Mouse (Mus musculus) spleen, adult 2 months (tissue): ENCODE measurements around the gene Kcnh7. TPM values are rescaled to one million over a fixed set of nuclear protein-coding genes. Genes with fewer than 3 reads are reported as not detected.
A peak's percentile ranks its signal among the peaks of the same experiment; 100 is the strongest.

ENCODE experiments used
- DNase-seq, 2 experiments: peaks; one replicate each; pipeline versions ENCODE4 v3.0.0 to v3.0.0-alpha.2; 2012 to 2021; ENCODE audit warnings: low spot score in 2 of 2, low read depth in 1 of 2
- H3K27ac ChIP-seq: fragments of 200-500 bp; 2 replicates; pipeline ENCODE4 v1.5.1; 2012; ENCODE audit warnings: low read length, inconsistent platforms; ENCODE audit not compliant: insufficient read depth
- H3K27me3 ChIP-seq: fragments of 200-500 bp; 2 replicates; pipeline ENCODE4 v1.6.1; 2012; ENCODE audit warnings: mild to moderate bottlenecking, moderate library complexity, low read length, inconsistent platforms; ENCODE audit not compliant: control insufficient read depth, insufficient read depth
- H3K36me3 ChIP-seq: fragments of 200-500 bp; 2 replicates; pipeline ENCODE4 v1.6.1; 2012; ENCODE audit warnings: mild to moderate bottlenecking, low read length, inconsistent platforms; ENCODE audit not compliant: control insufficient read depth, insufficient read depth
- H3K4me1 ChIP-seq: fragments of 200-500 bp; 2 replicates; pipeline ENCODE4 v1.6.1; 2011; ENCODE audit warnings: inconsistent platforms; ENCODE audit not compliant: control insufficient read depth, insufficient read depth, insufficient read length
- H3K4me3 ChIP-seq: fragments of 200-500 bp; 2 replicates; pipeline ENCODE4 v1.5.1; 2011; ENCODE audit warnings: mild to moderate bottlenecking, inconsistent platforms; ENCODE audit not compliant: insufficient read depth, insufficient read length; ENCODE audit errors: extremely low read depth
- CTCF ChIP-seq: fragments of 200-500 bp; IDR thresholded peaks from 2 replicates; pipeline ENCODE4 v1.5.1; 2011; ENCODE audit warnings: mild to moderate bottlenecking, inconsistent platforms; ENCODE audit not compliant: insufficient read depth, insufficient read length, insufficient replicate concordance; ENCODE audit errors: extremely low read depth
- POLR2A ChIP-seq: fragments of 200-500 bp; IDR thresholded peaks from 2 replicates; pipeline ENCODE4 v1.6.1; 2011; ENCODE audit warnings: low read depth, low read length, inconsistent platforms
- WGBS: fragments of 180-500 bp; shearing (Covaris S2); methylation state at CpG from one replicate; pipeline ENCODE4 v1.1.7; 2018; 5-methylcytosine and 5-hydroxymethylcytosine counted together
- polyA plus RNA-seq: library from polyadenylated mRNA; depleted of rRNA; stranded (reverse); fragments of >200 nt; gene quantifications from 2 replicates; pipeline ENCODE4 v1.2.3, GENCODE M21; 2012

Kcnh7 gene
- polyA plus RNA-seq, 1 experiment, result not detected

GRCm38 (mm10) chr2:62651890-62652289, 532.2 kb downstream of the Kcnh7 start:
- WGBS, result 69% methylated on average over 4 of the region's 4 CpGs
- no peak overlapping the region for H3K27ac ChIP-seq
- no peaks in the 10 kb centered on the region for H3K27me3 ChIP-seq
- no peak for TF ChIP-seq POLR2A
- no peak for TF ChIP-seq CTCF
- no peaks in the 10 kb centered on the region for H3K36me3 ChIP-seq
- no peak overlapping the region for H3K4me3 ChIP-seq
- no peak for DNase-seq
- no peaks in the 10 kb centered on the region for H3K4me1 ChIP-seq

- TF ChIP-seq CTCF, result no peak
- no peak overlapping the region for H3K4me3 ChIP-seq
- no peaks in the 10 kb centered on the region for H3K27me3 ChIP-seq
- H3K36me3 ChIP-seq, result no peaks in the 10 kb centered on the region
- 41% methylated on average over 6 of the region's 6 CpGs for WGBS
- no peak overlapping the region for H3K27ac ChIP-seq
- DNase-seq, result no peak
- no peaks in the 10 kb centered on the region for H3K4me1 ChIP-seq
Measured at GRCm38 (mm10) chr2:62646671-62647289, 537.3 kb downstream of the Kcnh7 start.

GRCm38 (mm10) chr2:62646014-62646645, 538.0 kb downstream of the Kcnh7 start, which contains the start of gene Ifih1:
Gene Ifih1, minus strand, starts transcription at chr2:62646255.
- Histone ChIP-seq H3K27ac (peak within 1 kb of the TSS; percentile 59), H3K4me1 (no peaks in the 10 kb centered on the region), H3K27me3 (no peaks in the 10 kb centered on the region), H3K4me3 (peak within 1 kb of the TSS; percentile 58), H3K36me3 (no peaks in the 10 kb centered on the region)
- peak; percentile 63 to 73 for DNase-seq
- 2% methylated on average over 30 of the region's 30 CpGs for WGBS
- TF ChIP-seq CTCF (peak; percentile 63), POLR2A (no peak)

GRCm38 (mm10) chr2:62645475-62645874, 538.6 kb downstream of the Kcnh7 start:
- TF ChIP-seq CTCF (no peak), POLR2A (no peak)
- no peaks in the 10 kb centered on the region for H3K4me1 ChIP-seq
- peak overlapping the region; percentile 58 for H3K4me3 ChIP-seq
- DNase-seq, result peak in 1 of 2 experiments; percentile 8
- no peaks in the 10 kb centered on the region for H3K27me3 ChIP-seq
- H3K27ac ChIP-seq, result peak overlapping the region; percentile 59
- no peaks in the 10 kb centered on the region for H3K36me3 ChIP-seq
- 11% methylated on average over 12 of the region's 12 CpGs for WGBS

- Histone ChIP-seq H3K27ac (no peak overlapping the region), H3K4me1 (no peaks in the 10 kb centered on the region), H3K36me3 (no peaks in the 10 kb centered on the region), H3K27me3 (no peaks in the 10 kb centered on the region), H3K4me3 (peak overlapping the region; percentile 58; the same call in 1 of the 2 replicates)
- no peak for DNase-seq
- WGBS, result 79% methylated on average over 5 of the region's 5 CpGs
- TF ChIP-seq CTCF (no peak), POLR2A (no peak)
Measured at GRCm38 (mm10) chr2:62644891-62645290, 539.2 kb downstream of the Kcnh7 start.
